ENCODE assay signal across 22 mouse cellular contexts in the genomic region with DNA sequence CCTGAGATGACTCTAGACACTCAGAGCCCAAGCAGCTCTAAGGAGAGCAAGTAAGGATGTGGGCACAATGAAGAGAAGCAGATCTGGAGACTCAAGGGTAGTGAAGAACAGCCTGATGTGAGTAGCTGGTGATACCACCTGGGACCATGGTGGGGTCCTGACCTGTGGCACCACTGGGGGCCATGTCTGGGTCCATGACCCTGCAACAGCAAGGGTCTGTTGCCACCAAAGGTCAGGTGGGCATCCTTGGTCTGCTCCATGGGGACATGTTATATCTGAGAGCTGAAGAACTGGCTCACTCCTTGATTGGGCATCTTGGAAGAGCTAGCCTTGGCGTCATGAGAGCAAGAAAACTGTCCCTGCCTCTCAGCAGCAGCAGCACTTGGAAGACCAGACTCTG.
A peak's percentile ranks its signal among the peaks of the same experiment; 100 is the strongest.
DNase-seq lines count a peak whose midpoint lies in the region; ATAC-seq lines count a peak whose summit lies in the region.
"Had no signal": no experiment of that assay in that cellular context is flagged by ENCODE, and none has a peak within 500 bp of the region (broad histone marks: within the 10 kb centered on the region; RNA-seq: fewer than 3 reads in every experiment).

No protein-coding gene starts in this region.

- no peaks in the 10 kb centered on the region for H3K27me3 ChIP-seq in embryonic facial prominence, embryonic 13.5 days
- H3K27me3 ChIP-seq in embryonic facial prominence, embryonic 10.5 days (replicated peaks; ENCODE audit: low read depth, poor library complexity, severe bottlenecking) = no peaks in the 10 kb centered on the region
- H3K27me3 ChIP-seq in hindbrain, embryonic 11.5 days (ENCODE audit: control insufficient read depth, insufficient read depth, low read length) = no peaks in the 10 kb centered on the region
- no peaks in the 10 kb centered on the region for H3K27me3 ChIP-seq in hindbrain, embryonic 14.5 days (ENCODE audit: control insufficient read depth, insufficient read depth, low read length)
- H3K27me3 ChIP-seq in kidney, embryonic 15.5 days = no peaks in the 10 kb centered on the region
- no peaks in the 10 kb centered on the region for H3K27me3 ChIP-seq in midbrain, embryonic 11.5 days (ENCODE audit: control insufficient read depth, insufficient read depth, low read length)
- H3K27me3 ChIP-seq in midbrain, embryonic 16.5 days (ENCODE audit: control insufficient read depth, insufficient read depth, low read depth, low read length) = no peaks in the 10 kb centered on the region
- H3K27me3 ChIP-seq: CH12.LX; forebrain, embryonic 12.5 days; Patski had no signal

- no peak overlapping the region for H3K27ac ChIP-seq in embryonic facial prominence, embryonic 13.5 days
- H3K27ac ChIP-seq in embryonic facial prominence, embryonic 10.5 days (replicated peaks) = no peak overlapping the region
- H3K27ac ChIP-seq in hindbrain, embryonic 11.5 days (ENCODE audit: low read depth, low read length) = no peak overlapping the region
- no peak overlapping the region for H3K27ac ChIP-seq in hindbrain, embryonic 14.5 days
- no peak overlapping the region for H3K27ac ChIP-seq in kidney, embryonic 15.5 days
- H3K27ac ChIP-seq in midbrain, embryonic 11.5 days (ENCODE audit: low read depth, low read length) = no peak overlapping the region
- no peak overlapping the region for H3K27ac ChIP-seq in midbrain, embryonic 16.5 days (ENCODE audit: low read length)
- H3K27ac ChIP-seq: forebrain, embryonic 12.5 days had no signal

- H3K4me2 ChIP-seq in embryonic facial prominence, embryonic 13.5 days = no peak overlapping the region
- no peak overlapping the region for H3K4me2 ChIP-seq in hindbrain, embryonic 11.5 days (replicated peaks; ENCODE audit: low read depth, low read length)
- H3K4me2 ChIP-seq in hindbrain, embryonic 14.5 days (replicated peaks) = no peak overlapping the region
- no peak overlapping the region for H3K4me2 ChIP-seq in kidney, embryonic 15.5 days
- H3K4me2 ChIP-seq in midbrain, embryonic 11.5 days = no peak overlapping the region
- H3K4me2 ChIP-seq in midbrain, embryonic 16.5 days (ENCODE audit: low read length) = no peak overlapping the region
- H3K4me2 ChIP-seq: forebrain, embryonic 12.5 days had no signal

- 92% methylated on average over 1 of the region's 1 CpGs for WGBS in embryonic facial prominence, embryonic 13.5 days
- 92% methylated on average over 1 of the region's 1 CpGs for WGBS in embryonic facial prominence, embryonic 10.5 days
- 85% methylated on average over 1 of the region's 1 CpGs for WGBS in hindbrain, embryonic 11.5 days
- 92% methylated on average over 1 of the region's 1 CpGs for WGBS in hindbrain, embryonic 14.5 days
- 86% methylated on average over 1 of the region's 1 CpGs for WGBS in kidney, embryonic 15.5 days
- 94% methylated on average over 1 of the region's 1 CpGs for WGBS in midbrain, embryonic 11.5 days
- WGBS in midbrain, embryonic 16.5 days = 100% methylated on average over 1 of the region's 1 CpGs

- no peak overlapping the region for H3K4me3 ChIP-seq in embryonic facial prominence, embryonic 13.5 days
- no peak overlapping the region for H3K4me3 ChIP-seq in embryonic facial prominence, embryonic 10.5 days
- H3K4me3 ChIP-seq in hindbrain, embryonic 11.5 days (ENCODE audit: low read depth, low read length) = no peak overlapping the region
- H3K4me3 ChIP-seq in hindbrain, embryonic 14.5 days (replicated peaks; ENCODE audit: low read length) = no peak overlapping the region
- H3K4me3 ChIP-seq in kidney, embryonic 15.5 days (replicated peaks) = no peak overlapping the region
- no peak overlapping the region for H3K4me3 ChIP-seq in midbrain, embryonic 11.5 days (ENCODE audit: low read depth, low read length)
- H3K4me3 ChIP-seq in midbrain, embryonic 16.5 days (ENCODE audit: low read depth, low read length) = no peak overlapping the region
- H3K4me3 ChIP-seq: forebrain, embryonic 12.5 days had no signal

- H3K36me3 ChIP-seq in embryonic facial prominence, embryonic 13.5 days = no peaks in the 10 kb centered on the region
- H3K36me3 ChIP-seq in embryonic facial prominence, embryonic 10.5 days (replicated peaks) = no peaks in the 10 kb centered on the region
- no peaks in the 10 kb centered on the region for H3K36me3 ChIP-seq in hindbrain, embryonic 11.5 days (ENCODE audit: control insufficient read depth, insufficient read depth, low read length)
- no peaks in the 10 kb centered on the region for H3K36me3 ChIP-seq in hindbrain, embryonic 14.5 days (replicated peaks; ENCODE audit: control insufficient read depth, insufficient read depth)
- H3K36me3 ChIP-seq in kidney, embryonic 15.5 days = no peaks in the 10 kb centered on the region
- no peaks in the 10 kb centered on the region for H3K36me3 ChIP-seq in midbrain, embryonic 11.5 days (ENCODE audit: control insufficient read depth, insufficient read depth, low read length)
- H3K36me3 ChIP-seq in midbrain, embryonic 16.5 days (ENCODE audit: control insufficient read depth, insufficient read depth, low read length) = no peaks in the 10 kb centered on the region
- H3K36me3 ChIP-seq: forebrain, embryonic 12.5 days; G1E had no signal

- H3K9ac ChIP-seq in embryonic facial prominence, embryonic 13.5 days = no peak overlapping the region
- H3K9ac ChIP-seq in hindbrain, embryonic 11.5 days (ENCODE audit: low read depth, low read length) = no peak overlapping the region
- H3K9ac ChIP-seq in hindbrain, embryonic 14.5 days = no peak overlapping the region
- no peak overlapping the region for H3K9ac ChIP-seq in kidney, embryonic 15.5 days
- no peak overlapping the region for H3K9ac ChIP-seq in midbrain, embryonic 11.5 days (ENCODE audit: low read length)
- no peak overlapping the region for H3K9ac ChIP-seq in midbrain, embryonic 16.5 days (ENCODE audit: low read depth, low read length)
- H3K9ac ChIP-seq: forebrain, embryonic 12.5 days; forebrain, postnatal 0 days had no signal

- DNase-seq in embryonic facial prominence, embryonic 10.5 days (ENCODE audit: low spot score) = no peak
- no peak for DNase-seq in hindbrain, embryonic 11.5 days (ENCODE audit: low spot score)
- DNase-seq in hindbrain, embryonic 14.5 days (ENCODE audit: low spot score) = no peak
- no peak for DNase-seq in kidney, adult 9 months
- no peak for DNase-seq in midbrain, embryonic 11.5 days (ENCODE audit: low spot score, missing footprints)
- DNase-seq: adrenal gland, adult 8-10 months; adrenal gland, postnatal 14 days; cerebellum, adult 11-12 months; cerebellum, adult 2 months; cerebellum, adult 9-10 months; cerebellum, postnatal 25 days; forebrain, postnatal 0 days had no signal

- no peaks in the 10 kb centered on the region for H3K9me3 ChIP-seq in embryonic facial prominence, embryonic 13.5 days
- no peaks in the 10 kb centered on the region for H3K9me3 ChIP-seq in embryonic facial prominence, embryonic 10.5 days
- H3K9me3 ChIP-seq in hindbrain, embryonic 11.5 days (ENCODE audit: control insufficient read depth, low read length) = no peaks in the 10 kb centered on the region
- no peaks in the 10 kb centered on the region for H3K9me3 ChIP-seq in hindbrain, embryonic 14.5 days (ENCODE audit: control insufficient read depth, low read length)
- no peaks in the 10 kb centered on the region for H3K9me3 ChIP-seq in kidney, embryonic 15.5 days (replicated peaks)
- no peaks in the 10 kb centered on the region for H3K9me3 ChIP-seq in midbrain, embryonic 11.5 days (ENCODE audit: control insufficient read depth, low read length)
- no peaks in the 10 kb centered on the region for H3K9me3 ChIP-seq in midbrain, embryonic 16.5 days (replicated peaks; ENCODE audit: control insufficient read depth, low read length, poor library complexity, severe bottlenecking)
- H3K9me3 ChIP-seq: forebrain, embryonic 12.5 days had no signal

- 0 out of 2 replicates have a peak, but pooled peaks cover 3% of the 10 kb centered on the region for H3K4me1 ChIP-seq in embryonic facial prominence, embryonic 13.5 days
- H3K4me1 ChIP-seq in embryonic facial prominence, embryonic 10.5 days = no peaks in the 10 kb centered on the region
- H3K4me1 ChIP-seq in hindbrain, embryonic 11.5 days (replicated peaks; ENCODE audit: control insufficient read depth, insufficient read depth, low read length) = no peaks in the 10 kb centered on the region
- H3K4me1 ChIP-seq in hindbrain, embryonic 14.5 days (replicated peaks; ENCODE audit: control insufficient read depth, insufficient read depth, low read length) = 0 out of 2 replicates have a peak, but pooled peaks cover 11% of the 10 kb centered on the region
- H3K4me1 ChIP-seq in kidney, embryonic 15.5 days = no peaks in the 10 kb centered on the region
- H3K4me1 ChIP-seq in midbrain, embryonic 11.5 days (ENCODE audit: control insufficient read depth, insufficient read depth, low read length) = no peaks in the 10 kb centered on the region
- peaks cover 7% of the 10 kb centered on the region; the same call in 1 of the 2 replicates for H3K4me1 ChIP-seq in midbrain, embryonic 16.5 days (ENCODE audit: control insufficient read depth, insufficient read depth, low read length)

- 0 out of 2 replicates have a peak, but pooled peaks have one; percentile 62 for ATAC-seq in embryonic facial prominence, embryonic 13.5 days (ENCODE audit: insufficient number of reproducible peaks, insufficient read depth, low FRiP score, low TSS enrichment, low read depth)
- ATAC-seq in hindbrain, embryonic 11.5 days (ENCODE audit: low FRiP score) = 0 out of 2 replicates have a peak, but pooled peaks have one; percentile 25
- no peak for ATAC-seq in hindbrain, embryonic 14.5 days (ENCODE audit: low FRiP score)
- 0 out of 2 replicates have a peak, but pooled peaks have one; percentile 6 for ATAC-seq in kidney, embryonic 15.5 days (replicated peaks; ENCODE audit: low FRiP score)
- peak; percentile 52; the same call in 1 of the 2 replicates for ATAC-seq in midbrain, embryonic 11.5 days (ENCODE audit: low FRiP score)
- no peak for ATAC-seq in midbrain, embryonic 16.5 days
- ATAC-seq: activated CD4-positive, CD25-positive, alpha-beta regulatory T cell, adult 4 months; CD4-positive, CD25-positive, alpha-beta regulatory T cell, adult 4 months; forebrain, embryonic 14.5 days; forebrain, postnatal 0 days; Patski had no signal

Comparison
In these comparisons a context has a peak if more than half of its experiments do, and no peak if none do; other contexts are left out.
1. ATAC-seq: peak in embryonic facial prominence, embryonic 13.5 days (single experiment), hindbrain, embryonic 11.5 days (single experiment), kidney, embryonic 15.5 days (single experiment) and midbrain, embryonic 11.5 days (single experiment); none in hindbrain, embryonic 14.5 days (single experiment) and midbrain, embryonic 16.5 days (single experiment).